In genomic region chr4:119880270-119880669, GRCm38 (mm10) we compare ENCODE assay signal across 14 mouse cellular contexts.
"Had no signal": no experiment of that assay in that cellular context is flagged by ENCODE, and none has a peak within 500 bp of the region (broad histone marks: within the 10 kb centered on the region; RNA-seq: fewer than 3 reads in every experiment).

No protein-coding gene starts in this region.

- ATAC-seq: inflammation-experienced regulatory T-cells, adult 6 months; intestine, postnatal 0 days; liver, postnatal 0 days; lung, postnatal 0 days; midbrain, embryonic 13.5 days had no signal

- H3K4me1 ChIP-seq: liver, embryonic 13.5 days had no signal

- H3K9me3 ChIP-seq: limb, embryonic 12.5 days; liver, embryonic 13.5 days; midbrain, embryonic 13.5 days had no signal

- H3K4me2 ChIP-seq: limb, embryonic 12.5 days; liver, embryonic 13.5 days; midbrain, embryonic 13.5 days had no signal

- DNase-seq: kidney, adult 8-10 months; kidney, postnatal 4 days; liver; liver, embryonic 13.5 days; liver, postnatal 0 days; lung, postnatal 36 days; thymus, adult 2 months; thymus, postnatal 25 days had no signal

- H3K36me3 ChIP-seq: limb, embryonic 12.5 days; liver, embryonic 13.5 days; midbrain, embryonic 13.5 days had no signal

- H3K9ac ChIP-seq: limb, embryonic 12.5 days; liver, embryonic 13.5 days; liver, postnatal 0 days; midbrain, embryonic 13.5 days had no signal

- H3K27me3 ChIP-seq: limb, embryonic 12.5 days; liver, embryonic 13.5 days; midbrain, embryonic 13.5 days had no signal

- H3K27ac ChIP-seq: kidney, postnatal 0 days; limb, embryonic 12.5 days; liver, embryonic 13.5 days; midbrain, embryonic 13.5 days had no signal

- H3K4me3 ChIP-seq: limb, embryonic 12.5 days; liver, embryonic 13.5 days; midbrain, embryonic 13.5 days had no signal
